Mouse (Mus musculus): ENCODE measurements around the gene Lhx1.

Lhx1 gene

DNA sequence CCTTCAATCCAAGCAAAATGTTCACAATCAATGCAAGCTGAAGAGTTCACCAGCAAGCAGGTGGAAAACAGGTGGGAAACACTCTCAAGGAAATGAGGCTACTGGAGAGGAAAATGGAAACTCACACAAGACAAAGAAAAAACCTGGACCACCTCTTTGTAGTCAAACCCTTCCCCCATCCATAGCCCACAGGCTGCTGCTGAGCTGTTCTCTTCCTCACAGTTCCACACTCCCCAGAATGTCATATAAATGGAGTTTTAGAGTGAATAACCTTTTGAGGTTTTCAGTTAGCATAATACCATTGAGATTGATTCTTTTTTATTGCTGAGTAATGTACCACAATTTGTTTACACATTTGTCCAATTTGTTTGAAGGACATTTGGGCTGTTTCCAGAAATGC lies 28.4 kb downstream of the Lhx1 start:
- DNase-seq (ENCODE audit: low spot score in 2 of 2): no peak

DNA sequence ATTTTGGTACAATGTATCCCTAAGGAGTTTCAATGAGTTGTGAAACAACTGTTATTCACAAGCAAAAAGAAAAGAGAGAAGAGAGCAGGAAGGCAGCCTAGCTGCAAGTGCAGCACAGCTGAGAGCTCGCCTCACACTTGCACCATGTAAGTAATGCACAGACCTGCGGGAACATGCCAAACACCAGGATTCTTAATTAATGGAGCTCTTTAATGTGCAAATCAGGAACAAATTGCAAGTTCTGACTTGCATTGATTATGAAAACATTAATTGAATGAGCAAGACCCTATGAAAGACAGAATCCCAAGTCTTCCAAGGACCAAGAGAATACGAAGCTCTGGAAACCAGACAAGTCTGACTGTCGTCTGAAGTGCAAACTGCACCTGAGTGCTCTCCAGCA lies 29.6 kb downstream of the Lhx1 start:
- no peak for DNase-seq (ENCODE audit: low spot score in 2 of 2)

DNA sequence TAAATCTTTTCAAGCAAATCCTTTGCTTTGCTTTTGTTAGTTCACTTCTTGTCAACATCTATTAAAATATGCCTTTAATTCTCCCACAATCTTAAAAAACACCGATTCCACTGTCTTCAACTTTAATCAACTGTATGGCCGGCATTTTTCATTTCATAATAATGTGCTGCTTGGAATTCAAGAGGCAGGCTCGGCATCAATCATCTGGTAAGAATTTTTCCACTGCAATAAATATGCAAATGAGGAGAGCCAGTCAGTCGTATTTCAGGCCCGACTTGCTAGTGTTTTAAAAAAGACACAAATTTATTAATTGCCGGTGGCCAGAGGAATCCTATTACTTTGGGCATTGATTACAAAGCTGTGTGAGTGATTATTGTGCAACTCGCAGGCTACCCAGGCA lies 43.7 kb downstream of the Lhx1 start:
- no peak for DNase-seq (ENCODE audit: low spot score in 2 of 2)

DNA sequence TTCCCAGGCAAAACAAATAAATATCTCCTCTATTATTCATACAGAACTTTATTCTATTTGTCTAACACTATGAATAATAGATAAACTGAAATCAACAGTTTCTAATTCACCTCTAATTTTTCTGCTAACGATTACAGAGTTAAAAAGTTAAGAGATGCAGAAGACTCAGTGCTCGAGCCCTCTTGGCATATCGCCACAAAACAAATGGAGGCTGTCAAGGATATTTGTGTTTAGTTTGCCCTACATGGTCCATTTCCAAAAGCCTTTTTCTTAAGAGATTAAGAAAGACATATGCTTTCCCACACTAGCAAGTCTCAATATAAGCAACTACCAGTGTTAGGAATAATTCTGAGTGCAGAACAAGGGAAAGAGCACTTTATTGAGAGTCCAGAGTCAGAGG lies 44.9 kb downstream of the Lhx1 start:
- DNase-seq (ENCODE audit: low spot score in 2 of 2): no peak

DNA sequence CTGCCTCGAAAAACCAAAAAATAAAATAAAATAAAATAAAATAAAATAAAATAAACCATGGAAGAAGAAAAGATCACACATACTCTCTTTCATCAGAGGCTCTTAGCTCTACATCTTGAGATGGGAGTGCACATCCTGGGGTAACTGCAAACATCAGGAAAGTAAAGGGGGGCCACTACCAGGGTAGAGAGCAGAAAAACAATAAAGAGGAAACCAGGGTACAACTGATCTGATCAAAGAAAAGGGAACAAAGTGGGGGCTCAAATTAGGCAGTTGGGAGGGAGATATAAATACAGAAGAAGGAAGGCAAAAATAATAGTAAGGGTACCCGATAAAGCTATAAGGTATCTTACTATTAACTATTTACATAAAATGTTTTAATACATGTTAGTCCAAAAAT lies 48.7 kb downstream of the Lhx1 start:
- no peak for DNase-seq (ENCODE audit: low spot score in 2 of 2)

DNA sequence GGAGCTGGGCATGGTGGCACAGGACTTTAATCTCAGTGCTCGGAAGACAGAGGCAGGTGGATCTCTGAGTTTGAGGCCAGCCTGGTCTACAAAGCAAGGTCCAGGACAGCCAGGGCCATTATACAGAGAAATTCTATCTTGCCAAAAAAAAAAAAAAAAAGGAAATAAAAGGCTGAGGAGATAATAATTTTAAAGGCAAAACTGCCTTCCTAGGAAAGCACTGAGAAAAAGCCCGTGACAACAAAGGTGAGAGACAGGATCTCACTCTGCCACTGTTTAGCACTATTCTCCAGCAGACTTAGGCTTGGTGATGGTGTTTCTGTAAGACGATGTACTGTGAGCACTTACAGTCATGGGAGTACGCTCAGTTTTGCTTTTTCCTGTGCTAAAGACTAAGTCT lies 49.3 kb downstream of the Lhx1 start:
- no peak for DNase-seq (ENCODE audit: low spot score in 2 of 2)

DNA sequence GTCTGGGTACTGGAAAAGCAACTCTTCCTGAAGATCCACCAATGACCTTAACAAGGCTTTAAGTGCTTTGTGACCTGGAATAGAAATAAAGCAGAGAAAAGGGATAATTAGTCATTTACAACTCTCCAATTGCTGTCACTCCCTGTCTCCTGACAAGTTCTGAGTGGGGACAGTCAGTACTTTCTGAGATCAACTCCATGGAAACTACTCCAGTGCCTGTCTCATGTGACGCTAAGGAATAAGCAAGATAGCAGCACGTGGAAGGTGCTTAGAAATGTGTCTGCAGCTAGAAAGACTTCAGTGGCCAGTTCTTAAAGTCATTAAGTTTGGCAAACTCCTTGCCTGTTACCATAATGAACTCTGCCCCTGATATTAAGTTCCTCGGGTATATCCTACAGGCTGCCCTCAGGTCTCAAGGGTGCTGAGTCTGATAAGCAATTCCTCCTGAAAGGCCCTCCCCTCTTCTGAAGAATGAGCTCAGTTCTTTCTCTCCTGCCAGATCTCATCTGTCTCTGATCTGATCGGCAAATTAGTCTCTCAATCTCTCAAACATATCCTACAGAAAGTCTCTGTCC lies 52.2 kb downstream of the Lhx1 start:
- DNase-seq (ENCODE audit: low spot score in 2 of 2): no peak
